Mouse (Mus musculus): Measurements from ENCODE around the gene Zc3h18. TPM values are rescaled to one million over a fixed set of nuclear protein-coding genes. Genes with fewer than 3 reads are reported as not detected.

Gene Zc3h18
- polyA plus RNA-seq, 1 experiment from 2014 or later: 20.4 TPM

GRCm38 (mm10) chr8:122428163-122428562 is 51.8 kb downstream of the Zc3h18 start:
- Histone ChIP-seq H3K27ac (ENCODE audit: low read depth, low read length) (no peak overlapping the region), H3K4me3 (ENCODE audit: low read depth, low read length) (no peak overlapping the region), H3K9ac (replicated peaks; ENCODE audit: low read depth, low read length) (no peak overlapping the region), H3K4me1 (ENCODE audit: control insufficient read depth, insufficient read depth, low read length) (no peaks in the 10 kb centered on the region), H3K27me3 (ENCODE audit: control insufficient read depth, insufficient read depth, low read length) (no peaks in the 10 kb centered on the region), H3K4me2 (ENCODE audit: low read depth, low read length) (no peak overlapping the region), H3K9me3 (ENCODE audit: control insufficient read depth, low read length) (no peaks in the 10 kb centered on the region), H3K36me3 (ENCODE audit: control insufficient read depth, insufficient read depth, low read length) (0 out of 2 replicates have a peak, but pooled peaks cover under 1% of the 10 kb centered on the region)
- WGBS: 96% methylated on average over 9 of the region's 9 CpGs
- ATAC-seq (ENCODE audit: low read depth): no peak

GRCm38 (mm10) chr8:122430058-122430636 is 53.7 kb downstream of the Zc3h18 start:
- Histone ChIP-seq H3K36me3 (ENCODE audit: control insufficient read depth, insufficient read depth, low read length) (peaks cover 16% of the 10 kb centered on the region), H3K27ac (ENCODE audit: low read depth, low read length) (no peak overlapping the region), H3K4me2 (ENCODE audit: low read depth, low read length) (no peak overlapping the region), H3K9me3 (ENCODE audit: control insufficient read depth, low read length) (no peaks in the 10 kb centered on the region), H3K9ac (replicated peaks; ENCODE audit: low read depth, low read length) (no peak overlapping the region), H3K4me3 (ENCODE audit: low read depth, low read length) (no peak overlapping the region), H3K4me1 (ENCODE audit: control insufficient read depth, insufficient read depth, low read length) (no peaks in the 10 kb centered on the region), H3K27me3 (ENCODE audit: control insufficient read depth, insufficient read depth, low read length) (no peaks in the 10 kb centered on the region)
- 90% methylated on average over 10 of the region's 10 CpGs for WGBS
- no peak for ATAC-seq (ENCODE audit: low read depth)

- H3K9me3 ChIP-seq (ENCODE audit: control insufficient read depth, low read length): no peaks in the 10 kb centered on the region
- no peak overlapping the region for H3K27ac ChIP-seq (ENCODE audit: low read depth, low read length)
- no peak overlapping the region for H3K4me3 ChIP-seq (ENCODE audit: low read depth, low read length)
- peaks cover 16% of the 10 kb centered on the region for H3K36me3 ChIP-seq (ENCODE audit: control insufficient read depth, insufficient read depth, low read length)
- no peaks in the 10 kb centered on the region for H3K27me3 ChIP-seq (ENCODE audit: control insufficient read depth, insufficient read depth, low read length)
- WGBS: 81% methylated on average over 3 of the region's 3 CpGs
- ATAC-seq (ENCODE audit: low read depth): no peak
- H3K4me2 ChIP-seq (ENCODE audit: low read depth, low read length): no peak overlapping the region
- no peaks in the 10 kb centered on the region for H3K4me1 ChIP-seq (ENCODE audit: control insufficient read depth, insufficient read depth, low read length)
- H3K9ac ChIP-seq (replicated peaks; ENCODE audit: low read depth, low read length): no peak overlapping the region
Measured at GRCm38 (mm10) chr8:122430646-122431045, 54.2 kb downstream of the Zc3h18 start.

GRCm38 (mm10) chr8:122431694-122432442 is 55.5 kb downstream of the Zc3h18 start:
- H3K4me1 ChIP-seq (ENCODE audit: control insufficient read depth, insufficient read depth, low read length): no peaks in the 10 kb centered on the region
- ATAC-seq (ENCODE audit: low read depth): no peak
- H3K4me3 ChIP-seq (ENCODE audit: low read depth, low read length): peak overlapping the region; percentile 26
- peak overlapping the region; percentile 50 for H3K4me2 ChIP-seq (ENCODE audit: low read depth, low read length)
- no peaks in the 10 kb centered on the region for H3K9me3 ChIP-seq (ENCODE audit: control insufficient read depth, low read length)
- 35% methylated on average over 18 of the region's 18 CpGs for WGBS
- H3K9ac ChIP-seq (replicated peaks; ENCODE audit: low read depth, low read length): peak overlapping the region; percentile 44
- no peak overlapping the region for H3K27ac ChIP-seq (ENCODE audit: low read depth, low read length)
- peaks cover 21% of the 10 kb centered on the region for H3K36me3 ChIP-seq (ENCODE audit: control insufficient read depth, insufficient read depth, low read length)
- H3K27me3 ChIP-seq (ENCODE audit: control insufficient read depth, insufficient read depth, low read length): no peaks in the 10 kb centered on the region

GRCm38 (mm10) chr8:122432443-122433268 is 56.2 kb downstream of the Zc3h18 start, which contains the start of gene Cyba:
Cyba (minus strand) TSS chr8:122432930.
- Histone ChIP-seq H3K9me3 (ENCODE audit: control insufficient read depth, low read length) (no peaks in the 10 kb centered on the region), H3K4me1 (ENCODE audit: control insufficient read depth, insufficient read depth, low read length) (no peaks in the 10 kb centered on the region), H3K9ac (replicated peaks; ENCODE audit: low read depth, low read length) (peak within 1 kb of the TSS; percentile 44), H3K4me2 (ENCODE audit: low read depth, low read length) (peak within 1 kb of the TSS; percentile 50), H3K27me3 (ENCODE audit: control insufficient read depth, insufficient read depth, low read length) (no peaks in the 10 kb centered on the region), H3K27ac (ENCODE audit: low read depth, low read length) (0 out of 2 replicates have a peak within 1 kb of the TSS, but pooled peaks have one; percentile 22), H3K4me3 (ENCODE audit: low read depth, low read length) (peak within 1 kb of the TSS; percentile 26), H3K36me3 (ENCODE audit: control insufficient read depth, insufficient read depth, low read length) (peaks cover 21% of the 10 kb centered on the region)
- ATAC-seq (ENCODE audit: low read depth): peak; percentile 68; the same call in 1 of the 2 replicates
- 5% methylated on average over 44 of the region's 45 CpGs for WGBS

GRCm38 (mm10) chr8:122433269-122433905 is 57.0 kb downstream of the Zc3h18 start:
- 72% methylated on average over 11 of the region's 11 CpGs for WGBS
- peak; percentile 36 for ATAC-seq (ENCODE audit: low read depth)
- H3K4me3 ChIP-seq (ENCODE audit: low read depth, low read length): no peak overlapping the region
- no peak overlapping the region for H3K4me2 ChIP-seq (ENCODE audit: low read depth, low read length)
- H3K9me3 ChIP-seq (ENCODE audit: control insufficient read depth, low read length): no peaks in the 10 kb centered on the region
- no peak overlapping the region for H3K27ac ChIP-seq (ENCODE audit: low read depth, low read length)
- H3K27me3 ChIP-seq (ENCODE audit: control insufficient read depth, insufficient read depth, low read length): no peaks in the 10 kb centered on the region
- H3K36me3 ChIP-seq (ENCODE audit: control insufficient read depth, insufficient read depth, low read length): peaks cover 21% of the 10 kb centered on the region
- H3K4me1 ChIP-seq (ENCODE audit: control insufficient read depth, insufficient read depth, low read length): no peaks in the 10 kb centered on the region
- no peak overlapping the region for H3K9ac ChIP-seq (replicated peaks; ENCODE audit: low read depth, low read length)

GRCm38 (mm10) chr8:122435375-122435774 is 59.0 kb downstream of the Zc3h18 start:
- Histone ChIP-seq H3K9ac (replicated peaks; ENCODE audit: low read depth, low read length) (no peak overlapping the region), H3K27ac (ENCODE audit: low read depth, low read length) (no peak overlapping the region), H3K27me3 (ENCODE audit: control insufficient read depth, insufficient read depth, low read length) (no peaks in the 10 kb centered on the region), H3K4me1 (ENCODE audit: control insufficient read depth, insufficient read depth, low read length) (no peaks in the 10 kb centered on the region), H3K9me3 (ENCODE audit: control insufficient read depth, low read length) (no peaks in the 10 kb centered on the region), H3K4me2 (ENCODE audit: low read depth, low read length) (no peak overlapping the region), H3K4me3 (ENCODE audit: low read depth, low read length) (no peak overlapping the region), H3K36me3 (ENCODE audit: control insufficient read depth, insufficient read depth, low read length) (peaks cover 26% of the 10 kb centered on the region)
- 93% methylated on average over 6 of the region's 6 CpGs for WGBS
- no peak for ATAC-seq (ENCODE audit: low read depth)

GRCm38 (mm10) chr8:122436146-122436545 is 59.7 kb downstream of the Zc3h18 start:
- WGBS: 95% methylated on average over 9 of the region's 9 CpGs
- H3K4me1 ChIP-seq (ENCODE audit: control insufficient read depth, insufficient read depth, low read length): no peaks in the 10 kb centered on the region
- H3K9ac ChIP-seq (replicated peaks; ENCODE audit: low read depth, low read length): no peak overlapping the region
- H3K27ac ChIP-seq (ENCODE audit: low read depth, low read length): no peak overlapping the region
- H3K4me2 ChIP-seq (ENCODE audit: low read depth, low read length): no peak overlapping the region
- ATAC-seq (ENCODE audit: low read depth): no peak
- peaks cover 26% of the 10 kb centered on the region for H3K36me3 ChIP-seq (ENCODE audit: control insufficient read depth, insufficient read depth, low read length)
- H3K9me3 ChIP-seq (ENCODE audit: control insufficient read depth, low read length): no peaks in the 10 kb centered on the region
- no peaks in the 10 kb centered on the region for H3K27me3 ChIP-seq (ENCODE audit: control insufficient read depth, insufficient read depth, low read length)
- H3K4me3 ChIP-seq (ENCODE audit: low read depth, low read length): no peak overlapping the region
